Comparison of ENCODE assay signal across 12 mouse cellular contexts in genomic region chr9:108690914-108691313, GRCm38 (mm10). TPM values are rescaled to one million over a fixed set of nuclear protein-coding genes. Genes with fewer than 3 reads are reported as not detected.
DNase-seq lines count a peak whose midpoint lies in the region; ATAC-seq and TF ChIP-seq lines count a peak whose summit lies in the region.
"Had no signal": no experiment of that assay in that cellular context is flagged by ENCODE, and none has a peak within 500 bp of the region (broad histone marks: within the 10 kb centered on the region; RNA-seq: fewer than 3 reads in every experiment).

No protein-coding gene starts in this region.

- TF ChIP-seq POLR2A in testis, adult 2 months (IDR thresholded peaks at IDR 0.05; ENCODE audit: control insufficient read depth, low read depth, low read length) = no peak

- no peak overlapping the region for H3K4me2 ChIP-seq in kidney, embryonic 15.5 days
- peak overlapping the region; percentile 98; the same call in 1 of the 2 replicates for H3K4me2 ChIP-seq in intestine, postnatal 0 days (replicated peaks; ENCODE audit: low read depth)
- no peak overlapping the region for H3K4me2 ChIP-seq in forebrain, embryonic 14.5 days (ENCODE audit: low read length)

- H3K9me3 ChIP-seq in kidney, embryonic 15.5 days (replicated peaks) = no peaks in the 10 kb centered on the region
- H3K9me3 ChIP-seq in intestine, postnatal 0 days (ENCODE audit: control insufficient read depth) = no peaks in the 10 kb centered on the region
- no peaks in the 10 kb centered on the region for H3K9me3 ChIP-seq in forebrain, embryonic 14.5 days (replicated peaks; ENCODE audit: control insufficient read depth, low read length)
- H3K9me3 ChIP-seq: embryonic facial prominence, embryonic 10.5 days had no signal

- no peak for TF ChIP-seq CTCF in testis, adult 2 months (IDR thresholded peaks at IDR 0.05; ENCODE audit: control insufficient read depth, insufficient read depth, insufficient replicate concordance, low read depth, low read length)
- no peak for TF ChIP-seq CTCF in intestine, postnatal 0 days (IDR thresholded peaks at IDR 0.05; ENCODE audit: low read depth)

- WGBS in kidney, embryonic 15.5 days = 88% methylated on average over 6 of the region's 6 CpGs
- 63% methylated on average over 6 of the region's 6 CpGs for WGBS in intestine, postnatal 0 days
- 65% methylated on average over 6 of the region's 6 CpGs for WGBS in forebrain, embryonic 14.5 days

- no peak for ATAC-seq in kidney, embryonic 15.5 days (replicated peaks; ENCODE audit: low FRiP score)
- ATAC-seq in intestine, postnatal 0 days = no peak
- no peak for ATAC-seq in forebrain, embryonic 14.5 days

- peak; percentile 39 for DNase-seq in kidney, adult 9 months
- no peak for DNase-seq in testis, postnatal 14 days (ENCODE audit: low spot score)
- no peak for DNase-seq in embryo, embryonic 10.5 days (ENCODE audit: low spot score)
- DNase-seq in adrenal gland, postnatal 36 days = no peak
- DNase-seq in forebrain, embryonic 14.5 days (ENCODE audit: low spot score) = no peak
- DNase-seq: heart, postnatal 4 days; layer of hippocampus, postnatal 36 days; right cerebral cortex, postnatal 25 days had no signal

- peaks cover 29% of the 10 kb centered on the region for H3K4me1 ChIP-seq in kidney, embryonic 15.5 days
- peaks cover 16% of the 10 kb centered on the region for H3K4me1 ChIP-seq in testis, adult 2 months (ENCODE audit: control insufficient read depth, insufficient read depth, low read length)
- peaks cover 14% of the 10 kb centered on the region for H3K4me1 ChIP-seq in intestine, postnatal 0 days (replicated peaks; ENCODE audit: control insufficient read depth, insufficient read depth, low read length)
- H3K4me1 ChIP-seq in forebrain, embryonic 14.5 days (ENCODE audit: control insufficient read depth, insufficient read depth, low read length) = peaks cover 18% of the 10 kb centered on the region

- H3K4me3 ChIP-seq in kidney, embryonic 15.5 days (replicated peaks) = no peak overlapping the region
- H3K4me3 ChIP-seq in testis, adult 2 months (ENCODE audit: control insufficient read depth, low read depth, low read length) = peak overlapping the region; percentile 98
- no peak overlapping the region for H3K4me3 ChIP-seq in intestine, postnatal 0 days (ENCODE audit: low read depth, low read length)
- H3K4me3 ChIP-seq in forebrain, embryonic 14.5 days (ENCODE audit: low read depth, low read length) = no peak overlapping the region

- no peak overlapping the region for H3K9ac ChIP-seq in kidney, embryonic 15.5 days
- H3K9ac ChIP-seq in intestine, postnatal 0 days (ENCODE audit: low read depth, low read length) = no peak overlapping the region
- H3K9ac ChIP-seq in forebrain, embryonic 14.5 days (ENCODE audit: low read length) = no peak overlapping the region

- no peaks in the 10 kb centered on the region for H3K27me3 ChIP-seq in kidney, embryonic 15.5 days
- H3K27me3 ChIP-seq in testis, adult 2 months (ENCODE audit: control insufficient read depth, insufficient read depth, low read length) = no peaks in the 10 kb centered on the region
- H3K27me3 ChIP-seq in intestine, postnatal 0 days (replicated peaks; ENCODE audit: control insufficient read depth, insufficient read depth, low read length) = no peaks in the 10 kb centered on the region
- H3K27me3 ChIP-seq in forebrain, embryonic 14.5 days (replicated peaks; ENCODE audit: control insufficient read depth, insufficient read depth, low read length) = no peaks in the 10 kb centered on the region

- H3K36me3 ChIP-seq in kidney, embryonic 15.5 days = no peaks in the 10 kb centered on the region
- H3K36me3 ChIP-seq in testis, adult 2 months (ENCODE audit: control insufficient read depth, insufficient read depth, low read length) = no peaks in the 10 kb centered on the region
- H3K36me3 ChIP-seq in intestine, postnatal 0 days (ENCODE audit: control insufficient read depth, insufficient read depth) = no peaks in the 10 kb centered on the region
- H3K36me3 ChIP-seq in forebrain, embryonic 14.5 days (ENCODE audit: control insufficient read depth, insufficient read depth, low read length) = no peaks in the 10 kb centered on the region
- H3K36me3 ChIP-seq: embryonic facial prominence, embryonic 10.5 days had no signal

- H3K27ac ChIP-seq in kidney, embryonic 15.5 days = no peak overlapping the region
- H3K27ac ChIP-seq in testis, adult 2 months (ENCODE audit: control insufficient read depth, insufficient read depth, low read depth, low read length) = no peak overlapping the region
- H3K27ac ChIP-seq in intestine, postnatal 0 days (ENCODE audit: low read depth, low read length) = peak overlapping the region; percentile 91
- H3K27ac ChIP-seq in forebrain, embryonic 14.5 days (ENCODE audit: low read depth, low read length) = no peak overlapping the region

RNA-seq across cellular contexts. Expression of gene Prkar2a, which starts 1.8 kb away (rescaled TPM):
- 25.5 and 27.6 TPM in 2 replicates for polyA plus RNA-seq in kidney, embryonic 15.5 days (2015; fragmentation: Nextera tagmentation; extraction: Ambion mirVana)
- 105 and 112 TPM in 2 replicates for polyA plus RNA-seq in testis, adult 2 months (2012; rRNA removed)
- polyA plus RNA-seq in intestine, postnatal 0 days (2015; fragmentation: Nextera tagmentation; extraction: Ambion mirVana) = 28.3 and 31.8 TPM in 2 replicates
- total RNA-seq in adrenal gland, postnatal 36 days (2021) = 10 to 100 TPM; 28.9 to 34.9 TPM
- 32.4 and 39.1 TPM in 2 replicates for polyA plus RNA-seq in forebrain, embryonic 14.5 days (2014; fragmentation: Nextera tagmentation; extraction: Ambion mirVana)

RNA-seq across cellular contexts. Expression of gene Slc25a20, which starts 29.0 kb away (rescaled TPM):
- polyA plus RNA-seq in kidney, embryonic 15.5 days (2015; fragmentation: Nextera tagmentation; extraction: Ambion mirVana) = 50.0 and 51.8 TPM in 2 replicates
- polyA plus RNA-seq in testis, adult 2 months (2012; rRNA removed) = 19.7 and 20.4 TPM in 2 replicates
- polyA plus RNA-seq in intestine, postnatal 0 days (2015; fragmentation: Nextera tagmentation; extraction: Ambion mirVana) = 159 TPM in 2 replicates
- total RNA-seq in adrenal gland, postnatal 36 days (2021) = 100 to 1,000 TPM; 112 to 140 TPM
- polyA plus RNA-seq in forebrain, embryonic 14.5 days (2014; fragmentation: Nextera tagmentation; extraction: Ambion mirVana) = 23.5 and 24.8 TPM in 2 replicates

RNA-seq across cellular contexts. Expression of gene Arih2, which starts 41.7 kb away (rescaled TPM):
- 50.1 and 51.0 TPM in 2 replicates for polyA plus RNA-seq in kidney, embryonic 15.5 days (2015; fragmentation: Nextera tagmentation; extraction: Ambion mirVana)
- polyA plus RNA-seq in testis, adult 2 months (2012; rRNA removed) = 138 and 143 TPM in 2 replicates
- 22.6 and 25.1 TPM in 2 replicates for polyA plus RNA-seq in intestine, postnatal 0 days (2015; fragmentation: Nextera tagmentation; extraction: Ambion mirVana)
- 10 to 100 TPM; 62.2 to 65.6 TPM for total RNA-seq in adrenal gland, postnatal 36 days (2021)
- 37.5 and 42.4 TPM in 2 replicates for polyA plus RNA-seq in forebrain, embryonic 14.5 days (2014; fragmentation: Nextera tagmentation; extraction: Ambion mirVana)
